Mouse (Mus musculus) kidney, embryonic 15.5 days (tissue): ENCODE data around the gene Mnat1. TPM values are rescaled to one million over a fixed set of nuclear protein-coding genes. Genes with fewer than 3 reads are reported as not detected.

Experiments used
- ATAC-seq: fragments of 200-750 bp; cut with Nextera tagmentation; replicated peaks from 2 replicates; pipeline ENCODE4 v1.8.0; 2017; ENCODE audit warnings: moderate TSS enrichment; ENCODE audit not compliant: low FRiP score
- H3K27ac ChIP-seq: fragments of 300-500 bp; sonication (generic); 2 replicates; pipeline ENCODE4 v1.5.1; 2015; ENCODE audit warnings: mild to moderate bottlenecking, inconsistent platforms
- H3K27me3 ChIP-seq: fragments of 300-500 bp; sonication (generic); 2 replicates; pipeline ENCODE4 v1.6.1; 2015; ENCODE audit warnings: inconsistent platforms
- H3K36me3 ChIP-seq: fragments of 300-500 bp; sonication (generic); 2 replicates; pipeline ENCODE4 v1.6.1; 2015; ENCODE audit warnings: inconsistent platforms
- H3K4me1 ChIP-seq: fragments of 300-500 bp; sonication (generic); 2 replicates; pipeline ENCODE4 v1.6.1; 2015; ENCODE audit warnings: inconsistent platforms
- H3K4me2 ChIP-seq: fragments of 300-500 bp; sonication (generic); 2 replicates; pipeline ENCODE4 v1.6.1; 2015; ENCODE audit warnings: moderate library complexity, mild to moderate bottlenecking, inconsistent platforms
- H3K4me3 ChIP-seq: fragments of 300-500 bp; sonication (generic); replicated peaks from 2 replicates; pipeline ENCODE4 v1.5.1; 2015; ENCODE audit warnings: mild to moderate bottlenecking, inconsistent platforms
- H3K9ac ChIP-seq: fragments of 300-500 bp; sonication (generic); 2 replicates; pipeline ENCODE4 v1.6.1; 2015; ENCODE audit warnings: mild to moderate bottlenecking, inconsistent platforms
- H3K9me3 ChIP-seq: fragments of 300-500 bp; sonication (generic); replicated peaks from 2 replicates; pipeline ENCODE4 v1.6.1; 2016; ENCODE audit warnings: inconsistent platforms
- WGBS: fragments of 180-500 bp; shearing (Covaris S2); methylation state at CpG from one replicate; pipeline ENCODE4 v1.1.7; 2015; ENCODE audit warnings: mixed read lengths; 5-methylcytosine and 5-hydroxymethylcytosine counted together
- polyA plus RNA-seq: library from polyadenylated mRNA; unstranded; fragments of >200 nt; fragmentation: Nextera tagmentation; extraction: Ambion mirVana; gene quantifications from 2 replicates; pipeline ENCODE4 v1.2.1, GENCODE M21; 2015

Mnat1 gene
- polyA plus RNA-seq, 1 experiment from 2014 or later = 33.4 TPM

DNA sequence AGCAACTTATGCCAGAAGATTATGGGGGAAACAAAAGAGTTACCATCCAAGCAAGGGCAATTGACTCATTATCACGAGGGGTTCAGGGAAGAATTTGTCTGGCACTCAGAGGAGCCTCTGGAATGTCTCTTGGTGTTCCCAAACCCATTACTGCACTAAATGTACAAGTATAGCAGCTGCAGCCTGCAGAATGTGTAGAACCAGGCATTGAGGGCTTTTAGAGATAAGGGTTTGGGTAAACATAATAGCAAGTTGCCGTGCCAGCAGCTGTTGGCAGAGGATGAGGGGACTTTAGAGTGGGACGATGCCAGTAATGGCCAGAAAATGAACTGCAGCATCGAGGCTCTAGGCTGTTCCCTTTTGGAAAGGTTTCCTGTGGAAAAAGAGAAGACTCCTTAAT lies 36.8 kb downstream of the Mnat1 start:
- H3K36me3 ChIP-seq = no peaks in the 10 kb centered on the region
- no peak for ATAC-seq
- H3K4me1 ChIP-seq = 0 out of 2 replicates have a peak, but pooled peaks cover 2% of the 10 kb centered on the region
- 71% methylated on average over 4 of the region's 4 CpGs for WGBS
- H3K9ac ChIP-seq = no peak overlapping the region
- H3K4me2 ChIP-seq = no peak overlapping the region
- no peak overlapping the region for H3K27ac ChIP-seq
- H3K9me3 ChIP-seq = no peaks in the 10 kb centered on the region
- no peaks in the 10 kb centered on the region for H3K27me3 ChIP-seq
- no peak overlapping the region for H3K4me3 ChIP-seq

DNA sequence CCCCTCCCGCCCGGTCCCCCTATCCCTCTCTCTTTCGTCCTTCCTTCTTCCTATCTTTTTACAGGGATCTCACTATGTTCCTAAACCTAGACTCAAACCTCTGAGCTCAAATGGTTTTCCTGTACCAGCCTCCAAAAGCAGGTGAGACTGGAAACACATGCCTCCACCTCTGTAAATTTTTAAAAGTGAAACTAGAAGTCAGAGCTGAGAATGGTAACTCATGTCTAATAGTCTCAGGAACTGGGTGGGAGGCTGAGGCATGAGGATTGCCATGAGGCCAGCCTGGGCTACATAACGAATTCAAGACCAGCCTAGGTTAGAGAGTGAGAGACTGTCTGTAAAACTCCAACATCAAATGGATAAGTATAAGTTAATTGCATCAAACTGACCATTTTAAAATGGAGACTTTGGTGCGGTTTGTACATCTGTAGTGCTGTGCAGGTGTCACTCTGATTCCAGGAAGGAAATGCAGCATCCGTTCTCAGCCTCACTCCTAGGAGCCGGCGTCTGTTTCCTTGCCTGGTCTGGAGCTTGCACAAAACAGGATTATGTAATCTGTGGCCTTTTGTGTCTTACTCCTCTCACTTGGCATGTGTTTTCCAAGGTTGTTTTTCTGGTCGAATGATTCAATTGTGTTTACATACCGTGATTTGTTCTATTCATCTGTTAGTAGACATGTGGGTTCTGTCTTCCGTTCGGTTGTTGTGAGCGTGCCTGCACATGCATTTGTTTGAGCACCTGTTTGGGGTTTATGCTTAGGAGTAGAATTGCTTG lies 39.1 kb downstream of the Mnat1 start:
- Histone ChIP-seq H3K9ac (no peak overlapping the region), H3K4me3 (no peak overlapping the region), H3K4me2 (no peak overlapping the region), H3K4me1 (0 out of 2 replicates have a peak, but pooled peaks cover 2% of the 10 kb centered on the region), H3K9me3 (no peaks in the 10 kb centered on the region), H3K27me3 (no peaks in the 10 kb centered on the region), H3K36me3 (peaks cover 5% of the 10 kb centered on the region; the same call in 1 of the 2 replicates), H3K27ac (no peak overlapping the region)
- no peak for ATAC-seq
- 79% methylated on average over 13 of the region's 13 CpGs for WGBS

DNA sequence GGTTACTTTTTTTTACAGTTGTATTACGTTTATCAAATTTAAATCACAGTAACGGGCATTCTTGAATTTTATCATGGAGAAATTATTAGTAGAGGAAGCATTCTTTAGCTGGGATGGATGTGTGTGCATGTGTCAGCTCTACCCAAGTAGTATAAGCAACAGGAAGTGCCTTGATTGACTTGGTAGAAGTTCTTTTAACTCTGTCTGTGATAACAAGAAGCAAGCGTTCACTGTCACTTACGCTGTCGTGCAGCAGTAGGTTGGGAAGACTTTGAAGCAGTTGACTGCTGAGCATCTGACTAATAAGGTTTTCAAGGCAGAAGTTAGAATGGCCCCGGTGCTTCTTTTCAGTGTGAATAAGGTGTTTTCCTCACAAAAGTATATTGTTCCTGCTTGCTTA lies 47.3 kb downstream of the Mnat1 start:
- Histone ChIP-seq H3K9me3 (no peaks in the 10 kb centered on the region), H3K4me3 (no peak overlapping the region), H3K27ac (no peak overlapping the region), H3K36me3 (peaks cover 25% of the 10 kb centered on the region), H3K27me3 (no peaks in the 10 kb centered on the region), H3K4me2 (no peak overlapping the region), H3K4me1 (no peaks in the 10 kb centered on the region), H3K9ac (no peak overlapping the region)
- WGBS = 86% methylated on average over 6 of the region's 6 CpGs
- no peak for ATAC-seq

DNA sequence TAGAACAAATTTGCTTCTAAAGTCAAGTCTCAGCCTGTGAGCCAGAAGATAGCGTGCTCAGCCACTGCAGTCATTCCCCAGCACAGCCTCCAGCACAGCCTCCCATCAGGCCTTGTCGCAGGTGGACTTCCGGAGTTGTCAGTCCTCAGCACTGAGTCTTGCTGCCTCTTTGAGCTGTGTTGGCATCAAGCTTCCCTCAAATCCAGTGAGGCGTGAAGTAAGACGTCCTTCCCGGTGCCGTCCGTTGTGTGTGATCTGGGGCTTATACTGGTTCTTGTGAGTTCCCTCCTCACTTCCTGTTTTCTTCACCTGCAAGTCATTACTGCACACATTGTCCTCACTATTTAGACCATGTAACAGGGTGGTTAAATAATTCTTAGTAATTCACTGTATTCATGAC lies 60.4 kb downstream of the Mnat1 start:
- no peak overlapping the region for H3K9ac ChIP-seq
- no peak for ATAC-seq
- H3K36me3 ChIP-seq = peaks cover 37% of the 10 kb centered on the region
- H3K4me2 ChIP-seq = no peak overlapping the region
- 72% methylated on average over 8 of the region's 8 CpGs for WGBS
- H3K27me3 ChIP-seq = no peaks in the 10 kb centered on the region
- no peak overlapping the region for H3K4me3 ChIP-seq
- H3K4me1 ChIP-seq = no peaks in the 10 kb centered on the region
- no peak overlapping the region for H3K27ac ChIP-seq
- no peaks in the 10 kb centered on the region for H3K9me3 ChIP-seq

DNA sequence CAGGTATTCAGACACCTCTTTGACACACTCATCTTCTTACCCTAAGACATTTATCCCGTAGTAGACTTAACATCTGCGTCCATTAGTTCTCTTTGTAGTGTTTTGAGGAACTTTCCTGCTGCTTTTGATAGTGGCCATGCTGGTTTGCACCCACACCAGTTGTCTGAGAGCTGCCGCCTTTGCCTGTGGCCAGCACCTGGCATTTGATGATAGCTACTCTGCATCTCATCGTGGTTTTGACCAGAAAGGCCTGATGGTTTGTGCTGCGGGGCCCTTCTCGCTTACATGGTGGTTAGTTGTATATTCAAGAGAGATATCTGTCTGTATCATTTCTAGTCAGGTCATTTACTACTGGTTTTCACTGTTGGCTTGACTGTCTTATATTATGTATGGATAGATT lies 73.8 kb downstream of the Mnat1 start:
- Histone ChIP-seq H3K27ac (no peak overlapping the region), H3K4me2 (no peak overlapping the region), H3K27me3 (no peaks in the 10 kb centered on the region), H3K9me3 (no peaks in the 10 kb centered on the region), H3K36me3 (no peaks in the 10 kb centered on the region), H3K4me1 (peaks cover 9% of the 10 kb centered on the region), H3K4me3 (no peak overlapping the region), H3K9ac (no peak overlapping the region)
- 94% methylated on average over 6 of the region's 6 CpGs for WGBS
- ATAC-seq = no peak

DNA sequence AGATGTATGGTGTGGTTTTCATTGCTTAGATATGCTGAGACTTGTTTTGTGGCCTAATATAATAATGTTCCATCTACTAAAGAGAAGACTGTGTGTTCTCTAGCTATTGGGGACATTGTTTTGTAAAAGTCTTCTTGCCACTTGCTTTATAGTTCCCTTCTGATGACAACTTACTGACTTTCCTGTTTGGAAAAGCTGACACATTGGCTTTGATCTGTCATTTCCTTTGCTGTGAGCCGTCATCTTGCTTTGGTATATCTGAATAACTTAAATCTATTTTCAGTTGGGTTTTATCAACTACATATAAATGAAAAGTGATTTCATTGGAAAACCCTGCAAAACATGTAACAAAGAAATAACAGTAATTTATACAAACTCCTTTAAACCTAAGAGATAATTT lies 74.9 kb downstream of the Mnat1 start:
- ATAC-seq = no peak
- Histone ChIP-seq H3K9me3 (no peaks in the 10 kb centered on the region), H3K36me3 (no peaks in the 10 kb centered on the region), H3K27ac (no peak overlapping the region), H3K9ac (no peak overlapping the region), H3K4me1 (peaks cover 9% of the 10 kb centered on the region), H3K4me2 (no peak overlapping the region), H3K4me3 (no peak overlapping the region), H3K27me3 (no peaks in the 10 kb centered on the region)
- WGBS = 60% methylated on average over 1 of the region's 1 CpGs

DNA sequence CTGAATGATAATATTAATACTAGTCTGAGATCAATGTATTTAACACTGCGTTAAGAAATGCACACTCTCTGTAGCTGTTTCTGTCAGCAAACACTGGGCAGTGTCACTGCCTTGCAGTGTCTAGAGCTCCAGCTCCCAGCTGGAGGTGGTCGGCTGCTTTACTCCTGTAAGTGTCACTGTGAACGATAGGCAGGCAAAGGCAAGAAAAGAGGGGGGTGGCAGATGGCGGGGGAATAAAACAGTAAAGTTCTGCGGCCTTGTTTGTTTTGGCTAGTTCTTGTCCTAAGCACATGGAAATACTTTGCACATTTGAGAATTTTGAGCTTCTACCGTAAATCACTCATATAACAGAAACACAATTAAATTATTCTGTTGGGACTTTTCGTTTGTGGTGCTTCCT lies 75.9 kb downstream of the Mnat1 start:
- Histone ChIP-seq H3K4me2 (no peak overlapping the region), H3K4me3 (no peak overlapping the region), H3K27me3 (no peaks in the 10 kb centered on the region), H3K36me3 (no peaks in the 10 kb centered on the region), H3K9me3 (no peaks in the 10 kb centered on the region), H3K4me1 (peaks cover 9% of the 10 kb centered on the region), H3K27ac (no peak overlapping the region), H3K9ac (no peak overlapping the region)
- no peak for ATAC-seq
- 42% methylated on average over 7 of the region's 7 CpGs for WGBS

DNA sequence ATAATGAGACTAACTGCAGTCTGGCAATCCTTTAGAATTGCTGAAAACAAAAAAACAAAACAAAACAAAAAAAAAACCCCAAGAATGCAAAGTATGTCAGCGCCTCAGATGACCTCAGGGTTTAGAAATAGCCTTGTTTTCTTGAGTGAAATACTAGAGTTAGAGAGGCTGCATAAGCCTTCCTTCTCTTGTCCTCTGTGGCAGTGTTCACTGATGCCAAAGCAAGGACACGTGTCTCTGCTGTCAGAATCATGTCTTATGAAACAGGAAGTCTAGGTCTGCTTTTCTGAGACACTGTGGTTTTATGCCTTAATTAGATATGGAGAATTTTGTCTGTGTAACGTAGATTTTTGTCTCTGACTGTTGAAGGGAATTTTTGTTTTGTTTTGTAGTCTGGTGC lies 78.1 kb downstream of the Mnat1 start:
- Histone ChIP-seq H3K4me3 (no peak overlapping the region), H3K9me3 (no peaks in the 10 kb centered on the region), H3K27ac (no peak overlapping the region), H3K4me1 (peaks cover 13% of the 10 kb centered on the region), H3K27me3 (no peaks in the 10 kb centered on the region), H3K36me3 (no peaks in the 10 kb centered on the region), H3K9ac (no peak overlapping the region), H3K4me2 (no peak overlapping the region)
- ATAC-seq = no peak
- 47% methylated on average over 3 of the region's 3 CpGs for WGBS

DNA sequence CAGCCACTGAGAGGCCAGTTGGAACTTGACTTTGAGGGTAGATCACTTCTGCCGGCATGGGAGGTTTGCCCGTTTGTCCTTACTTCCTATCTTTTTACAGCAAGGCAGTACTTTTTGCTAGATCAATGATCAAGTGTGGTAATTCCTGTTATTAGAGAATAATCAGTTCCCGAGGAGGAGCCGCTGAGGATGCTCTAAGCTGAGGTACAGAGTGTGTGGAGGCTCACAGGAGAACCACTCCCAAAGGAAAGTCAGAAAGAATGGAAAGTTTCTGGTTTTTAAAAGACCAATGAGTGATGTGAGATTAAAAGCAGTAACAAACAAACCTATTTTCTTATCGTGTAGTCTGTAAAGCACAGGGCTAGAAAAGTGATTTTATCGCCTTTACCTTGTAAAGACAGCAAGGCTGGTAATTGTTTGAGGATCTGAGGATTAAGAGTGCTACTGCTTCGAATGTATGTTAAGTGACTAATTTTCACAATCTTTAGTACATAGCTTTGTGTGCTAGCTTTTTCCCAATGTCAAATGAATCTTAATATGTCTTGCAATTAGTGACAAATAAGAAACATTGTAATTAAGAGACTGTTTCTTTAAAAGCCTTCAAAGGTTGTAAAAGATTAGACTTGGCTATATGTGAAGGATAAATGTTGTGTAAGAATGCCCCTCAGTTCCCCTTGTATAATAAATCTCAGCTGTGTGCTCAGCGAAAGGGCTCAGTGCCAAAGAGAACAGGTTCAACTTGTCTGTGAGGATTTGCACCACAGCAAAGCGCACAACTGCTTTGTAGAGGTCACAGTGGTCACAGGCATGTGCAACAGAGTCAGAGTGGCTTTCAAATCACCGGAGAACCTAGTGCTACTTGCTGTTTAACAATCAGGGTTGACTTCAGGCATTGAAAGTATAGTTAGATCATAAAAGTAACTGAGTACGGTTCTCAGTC lies 82.5 kb downstream of the Mnat1 start:
- H3K4me1 ChIP-seq = 0 out of 2 replicates have a peak, but pooled peaks cover 9% of the 10 kb centered on the region
- no peak overlapping the region for H3K4me2 ChIP-seq
- no peaks in the 10 kb centered on the region for H3K27me3 ChIP-seq
- H3K36me3 ChIP-seq = no peaks in the 10 kb centered on the region
- ATAC-seq = peak; percentile 49; the same call in 1 of the 2 replicates
- 57% methylated on average over 11 of the region's 11 CpGs for WGBS
- peak overlapping the region; percentile 67 for H3K27ac ChIP-seq
- H3K9me3 ChIP-seq = no peaks in the 10 kb centered on the region
- no peak overlapping the region for H3K9ac ChIP-seq
- H3K4me3 ChIP-seq = no peak overlapping the region

DNA sequence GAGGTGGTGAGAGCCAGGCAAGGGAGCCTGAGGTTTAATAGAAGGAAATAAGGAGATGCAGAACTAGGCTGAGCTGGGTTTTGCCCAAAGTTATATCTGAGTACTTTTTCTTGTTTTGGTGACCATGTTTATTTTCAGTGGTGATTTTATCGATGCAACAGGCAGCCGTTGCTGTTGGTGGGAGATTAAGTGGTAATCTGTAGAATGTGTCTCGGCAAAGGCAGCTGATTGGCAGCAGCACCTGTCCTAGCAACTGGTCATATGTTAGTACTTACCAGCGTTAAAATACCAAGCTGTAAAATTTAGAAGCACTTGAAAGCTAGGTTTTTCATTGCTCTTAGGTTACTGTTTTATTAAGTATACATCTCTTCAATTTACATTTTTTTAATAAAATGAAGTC lies 83.5 kb downstream of the Mnat1 start:
- H3K4me3 ChIP-seq = no peak overlapping the region

DNA sequence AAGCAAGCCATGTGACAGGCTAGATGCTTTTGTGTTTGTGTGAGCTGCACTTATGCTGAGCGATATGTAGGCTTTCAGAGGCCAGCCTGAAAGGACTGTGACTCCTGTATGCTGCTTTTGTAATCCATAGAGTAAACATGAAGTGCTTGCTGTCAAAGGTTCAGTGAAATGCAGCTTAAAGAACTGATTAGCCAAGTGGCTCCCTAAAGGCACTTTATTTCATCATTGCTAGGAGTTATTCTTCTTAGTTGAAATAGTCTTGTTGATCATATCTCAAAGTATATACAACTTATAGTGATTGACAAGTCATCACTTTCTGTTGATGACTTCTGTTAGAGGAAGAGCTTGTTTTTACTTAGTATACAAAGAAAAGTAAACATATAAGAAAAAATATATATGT lies 83.9 kb downstream of the Mnat1 start:
- Histone ChIP-seq H3K36me3 (no peaks in the 10 kb centered on the region), H3K9me3 (no peaks in the 10 kb centered on the region), H3K27ac (no peak overlapping the region), H3K9ac (no peak overlapping the region), H3K4me2 (no peak overlapping the region), H3K27me3 (no peaks in the 10 kb centered on the region), H3K4me1 (0 out of 2 replicates have a peak, but pooled peaks cover 9% of the 10 kb centered on the region), H3K4me3 (no peak overlapping the region)
- no peak for ATAC-seq
- 94% methylated on average over 1 of the region's 1 CpGs for WGBS

More for the DNA sequence above, 83.5 kb downstream of the Mnat1 start:
- no peaks in the 10 kb centered on the region for H3K27me3 ChIP-seq
- 79% methylated on average over 4 of the region's 4 CpGs for WGBS
- no peak overlapping the region for H3K9ac ChIP-seq
- H3K9me3 ChIP-seq = no peaks in the 10 kb centered on the region
- no peak for ATAC-seq
- peak overlapping the region; percentile 32; the same call in 1 of the 2 replicates for H3K27ac ChIP-seq
- no peak overlapping the region for H3K4me2 ChIP-seq
- 0 out of 2 replicates have a peak, but pooled peaks cover 9% of the 10 kb centered on the region for H3K4me1 ChIP-seq
- no peaks in the 10 kb centered on the region for H3K36me3 ChIP-seq

DNA sequence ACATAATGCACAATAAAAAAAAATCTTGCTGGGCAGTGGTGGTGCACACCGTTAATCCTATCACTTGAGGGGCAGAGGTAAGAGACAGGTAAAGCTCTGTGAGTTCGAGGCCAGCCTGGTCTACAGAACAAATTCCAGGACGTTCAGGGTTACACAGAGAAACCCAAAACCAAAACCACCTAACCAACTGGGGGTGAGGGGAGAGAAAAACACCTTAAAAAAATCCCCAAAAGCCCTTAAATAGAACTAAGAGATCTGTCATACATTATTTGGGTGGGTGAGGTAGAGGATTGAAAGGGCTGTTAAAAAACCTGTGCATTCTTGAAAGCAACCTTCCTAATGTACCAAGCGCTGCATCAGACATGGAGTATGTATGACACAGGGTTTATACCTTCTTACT lies 85.0 kb downstream of the Mnat1 start:
- H3K36me3 ChIP-seq = no peaks in the 10 kb centered on the region
- ATAC-seq = no peak

More for the DNA sequence above, 85.0 kb downstream of the Mnat1 start:
- WGBS = 94% methylated on average over 4 of the region's 4 CpGs
- H3K9ac ChIP-seq = no peak overlapping the region
- H3K4me3 ChIP-seq = no peak overlapping the region
- H3K4me1 ChIP-seq = 0 out of 2 replicates have a peak, but pooled peaks cover 9% of the 10 kb centered on the region
- no peak overlapping the region for H3K4me2 ChIP-seq
- H3K27me3 ChIP-seq = no peaks in the 10 kb centered on the region
- H3K27ac ChIP-seq = no peak overlapping the region
- H3K9me3 ChIP-seq = no peaks in the 10 kb centered on the region
